Mouse (Mus musculus): Measurements from ENCODE around the gene Fbxo7. TPM values are rescaled to one million over a fixed set of nuclear protein-coding genes. Genes with fewer than 3 reads are reported as not detected.

Fbxo7 gene
- 50.0 and 53.2 TPM in 2 replicates for polyA plus RNA-seq (2012; rRNA removed)

GRCm38 (mm10) chr10:86021749-86022473 lies at the start of gene Fbxo7:
TSS of gene Fbxo7 (plus strand) at chr10:86021972.
- peak within 1 kb of the TSS; percentile 65 for H3K4me3 ChIP-seq (ENCODE audit: control insufficient read depth, insufficient read depth, low read length)
- H3K27ac ChIP-seq (ENCODE audit: control insufficient read depth, insufficient read depth, low read length), result peak within 1 kb of the TSS; percentile 32
- DNase-seq, result peak; percentile 84
- peak; percentile 99 for TF ChIP-seq CTCF (IDR thresholded peaks at IDR 0.05; ENCODE audit: borderline replicate concordance, control insufficient read depth, extremely low read depth, insufficient read depth, low read length, poor library complexity)
- no peak for TF ChIP-seq POLR2A (IDR thresholded peaks at IDR 0.05; ENCODE audit: control insufficient read depth, extremely low read depth, insufficient read depth, low read length, poor library complexity)
- 0 out of 2 replicates have a peak, but pooled peaks cover 8% of the 10 kb centered on the region for H3K4me1 ChIP-seq (replicated peaks; ENCODE audit: control insufficient read depth, insufficient read depth, low read length)
- H3K36me3 ChIP-seq (ENCODE audit: control insufficient read depth, insufficient read depth, low read length), result no peaks in the 10 kb centered on the region
- under 1% methylated on average over 82 of the region's 82 CpGs for WGBS
- no peaks in the 10 kb centered on the region for H3K27me3 ChIP-seq (ENCODE audit: control insufficient read depth, insufficient read depth, low read length)

- WGBS, result 93% methylated on average over 4 of the region's 4 CpGs
- Histone ChIP-seq H3K27me3 (ENCODE audit: control insufficient read depth, insufficient read depth, low read length) (no peaks in the 10 kb centered on the region), H3K36me3 (ENCODE audit: control insufficient read depth, insufficient read depth, low read length) (no peaks in the 10 kb centered on the region), H3K27ac (ENCODE audit: control insufficient read depth, insufficient read depth, low read length) (no peak overlapping the region), H3K4me1 (replicated peaks; ENCODE audit: control insufficient read depth, insufficient read depth, low read length) (no peaks in the 10 kb centered on the region), H3K4me3 (ENCODE audit: control insufficient read depth, insufficient read depth, low read length) (no peak overlapping the region)
- TF ChIP-seq CTCF (IDR thresholded peaks at IDR 0.05; ENCODE audit: borderline replicate concordance, control insufficient read depth, extremely low read depth, insufficient read depth, low read length, poor library complexity) (no peak), POLR2A (IDR thresholded peaks at IDR 0.05; ENCODE audit: control insufficient read depth, extremely low read depth, insufficient read depth, low read length, poor library complexity) (no peak)
- no peak for DNase-seq
These were observed 48.9 kb upstream of the Fbxo7 start for GRCm38 (mm10) chr10:85972915-85973314.

- no peak overlapping the region for H3K4me3 ChIP-seq (ENCODE audit: control insufficient read depth, insufficient read depth, low read length)
- no peak for TF ChIP-seq CTCF (IDR thresholded peaks at IDR 0.05; ENCODE audit: borderline replicate concordance, control insufficient read depth, extremely low read depth, insufficient read depth, low read length, poor library complexity)
- TF ChIP-seq POLR2A (IDR thresholded peaks at IDR 0.05; ENCODE audit: control insufficient read depth, extremely low read depth, insufficient read depth, low read length, poor library complexity), result no peak
- 10% methylated on average over 6 of the region's 6 CpGs for WGBS
- 0 out of 2 replicates have a peak, but pooled peaks cover 4% of the 10 kb centered on the region for H3K4me1 ChIP-seq (replicated peaks; ENCODE audit: control insufficient read depth, insufficient read depth, low read length)
- H3K27ac ChIP-seq (ENCODE audit: control insufficient read depth, insufficient read depth, low read length), result no peak overlapping the region
- no peak for DNase-seq
- no peaks in the 10 kb centered on the region for H3K36me3 ChIP-seq (ENCODE audit: control insufficient read depth, insufficient read depth, low read length)
- no peaks in the 10 kb centered on the region for H3K27me3 ChIP-seq (ENCODE audit: control insufficient read depth, insufficient read depth, low read length)
These were observed 32.2 kb upstream of the Fbxo7 start for GRCm38 (mm10) chr10:85989412-85990115.

- Histone ChIP-seq H3K4me1 (replicated peaks; ENCODE audit: control insufficient read depth, insufficient read depth, low read length) (0 out of 2 replicates have a peak, but pooled peaks cover 4% of the 10 kb centered on the region), H3K27ac (ENCODE audit: control insufficient read depth, insufficient read depth, low read length) (no peak overlapping the region), H3K4me3 (ENCODE audit: control insufficient read depth, insufficient read depth, low read length) (no peak overlapping the region), H3K36me3 (ENCODE audit: control insufficient read depth, insufficient read depth, low read length) (no peaks in the 10 kb centered on the region), H3K27me3 (ENCODE audit: control insufficient read depth, insufficient read depth, low read length) (no peaks in the 10 kb centered on the region)
- TF ChIP-seq CTCF (IDR thresholded peaks at IDR 0.05; ENCODE audit: borderline replicate concordance, control insufficient read depth, extremely low read depth, insufficient read depth, low read length, poor library complexity) (no peak), POLR2A (IDR thresholded peaks at IDR 0.05; ENCODE audit: control insufficient read depth, extremely low read depth, insufficient read depth, low read length, poor library complexity) (no peak)
- 16% methylated on average over 4 of the region's 4 CpGs for WGBS
- DNase-seq, result no peak
These were observed 29.4 kb upstream of the Fbxo7 start for GRCm38 (mm10) chr10:85992412-85992811.

- DNase-seq, result no peak
These were observed 27.9 kb upstream of the Fbxo7 start for GRCm38 (mm10) chr10:85993836-85994235.

GRCm38 (mm10) chr10:85994543-85995104 lies 27.1 kb upstream of the Fbxo7 start:
- Histone ChIP-seq H3K27ac (ENCODE audit: control insufficient read depth, insufficient read depth, low read length) (no peak overlapping the region), H3K27me3 (ENCODE audit: control insufficient read depth, insufficient read depth, low read length) (no peaks in the 10 kb centered on the region), H3K36me3 (ENCODE audit: control insufficient read depth, insufficient read depth, low read length) (no peaks in the 10 kb centered on the region), H3K4me3 (ENCODE audit: control insufficient read depth, insufficient read depth, low read length) (no peak overlapping the region), H3K4me1 (replicated peaks; ENCODE audit: control insufficient read depth, insufficient read depth, low read length) (0 out of 2 replicates have a peak, but pooled peaks cover 4% of the 10 kb centered on the region)
- DNase-seq, result no peak
- TF ChIP-seq POLR2A (IDR thresholded peaks at IDR 0.05; ENCODE audit: control insufficient read depth, extremely low read depth, insufficient read depth, low read length, poor library complexity), result no peak
- no peak for TF ChIP-seq CTCF (IDR thresholded peaks at IDR 0.05; ENCODE audit: borderline replicate concordance, control insufficient read depth, extremely low read depth, insufficient read depth, low read length, poor library complexity)
- WGBS, result 90% methylated on average over 5 of the region's 5 CpGs

More at GRCm38 (mm10) chr10:85993836-85994235, 27.9 kb upstream of the Fbxo7 start:
- Histone ChIP-seq H3K27me3 (ENCODE audit: control insufficient read depth, insufficient read depth, low read length) (no peaks in the 10 kb centered on the region), H3K4me3 (ENCODE audit: control insufficient read depth, insufficient read depth, low read length) (no peak overlapping the region), H3K4me1 (replicated peaks; ENCODE audit: control insufficient read depth, insufficient read depth, low read length) (0 out of 2 replicates have a peak, but pooled peaks cover 4% of the 10 kb centered on the region), H3K36me3 (ENCODE audit: control insufficient read depth, insufficient read depth, low read length) (no peaks in the 10 kb centered on the region), H3K27ac (ENCODE audit: control insufficient read depth, insufficient read depth, low read length) (no peak overlapping the region; the same call in 1 of the 2 replicates)
- TF ChIP-seq CTCF (IDR thresholded peaks at IDR 0.05; ENCODE audit: borderline replicate concordance, control insufficient read depth, extremely low read depth, insufficient read depth, low read length, poor library complexity) (no peak), POLR2A (IDR thresholded peaks at IDR 0.05; ENCODE audit: control insufficient read depth, extremely low read depth, insufficient read depth, low read length, poor library complexity) (no peak)
- 94% methylated on average over 9 of the region's 9 CpGs for WGBS
